Mouse (Mus musculus) kidney, postnatal 4 days (tissue): ENCODE measurements around the gene Olfr1424.
"Not testable (repeated sequence)": the region's sequence is repeated elsewhere in the genome, so short reads cannot be mapped to it uniquely, and the experiment has no call there.

Source experiments
- DNase-seq, 2 experiments: peaks; one replicate each; pipeline ENCODE4 v3.0.0; 2021; ENCODE audit warnings: mixed read lengths in 2 of 2

Olfr1424 gene

GRCm38 (mm10) chr19:12062582-12062981 is at the start of gene Olfr1424:
TSS of gene Olfr1424 (minus strand) at chr19:12062682.
- not testable (repeated sequence) for DNase-seq

- no peak for DNase-seq
These were observed 42.1 kb upstream of the Olfr1424 start for GRCm38 (mm10) chr19:12104541-12104940.

DNA sequence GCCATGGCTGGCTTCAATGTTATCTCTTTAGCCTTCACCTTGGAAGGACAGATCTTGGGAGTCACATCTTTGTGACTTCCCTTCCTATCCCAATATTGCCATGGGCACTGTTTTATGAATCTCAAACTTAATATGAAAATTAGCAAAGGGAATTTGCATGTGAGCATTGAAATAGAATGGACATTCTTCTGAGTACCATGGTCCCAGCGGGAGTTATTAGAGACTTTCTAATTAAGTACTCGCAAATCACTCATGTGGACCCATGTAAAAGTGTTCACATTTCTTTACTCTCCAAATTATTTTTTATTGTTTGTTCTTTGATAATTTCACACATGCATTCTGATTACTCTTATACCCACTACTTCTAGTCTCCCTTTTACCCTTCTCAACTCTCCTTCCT is 40.8 kb upstream of the Olfr1424 start, which contains the start of gene Olfr1427:
TSS of gene Olfr1427 (minus strand) at position 101 of the 400 bp plus-strand sequence.
- DNase-seq: no peak

- no peak for DNase-seq
These were observed 29.4 kb upstream of the Olfr1424 start, which contains the start of gene Olfr1426 for GRCm38 (mm10) chr19:12091913-12092312. TSS of gene Olfr1426 (minus strand) at chr19:12092013.

- not testable (repeated sequence) for DNase-seq
These were observed 15.1 kb upstream of the Olfr1424 start, which contains the start of gene Olfr1425 for GRCm38 (mm10) chr19:12077631-12078030. TSS of gene Olfr1425 (minus strand) at chr19:12077731.

GRCm38 (mm10) chr19:12069546-12069945 is 7.1 kb upstream of the Olfr1424 start:
- DNase-seq: not testable (repeated sequence)

DNA sequence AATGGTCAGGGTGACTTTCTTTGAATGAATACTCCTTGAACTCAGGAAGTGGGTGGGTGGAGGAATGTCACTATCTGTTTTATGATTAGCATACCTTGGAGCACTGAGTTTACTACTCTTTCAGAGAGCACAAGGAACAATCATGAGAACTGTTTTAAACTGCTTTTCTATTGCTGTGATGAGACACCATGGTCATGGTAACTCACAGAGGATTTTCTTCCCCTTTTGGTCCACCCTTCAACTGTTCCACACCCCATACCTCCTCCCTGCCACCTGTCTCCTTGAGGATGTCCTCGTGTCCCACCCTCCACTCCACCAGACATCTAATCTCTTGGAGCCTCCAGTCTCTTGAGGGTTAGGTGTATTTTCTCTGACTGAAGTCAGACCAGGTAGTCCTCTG is 5.3 kb upstream of the Olfr1424 start:
- DNase-seq: not testable (repeated sequence)

GRCm38 (mm10) chr19:12043163-12043562 is 19.3 kb downstream of the Olfr1424 start:
- no peak for DNase-seq

- no peak for DNase-seq
These were observed 21.3 kb downstream of the Olfr1424 start, which contains the start of gene Olfr1423 for GRCm38 (mm10) chr19:12041217-12041616. TSS of gene Olfr1423 (minus strand) at chr19:12041317.

DNA sequence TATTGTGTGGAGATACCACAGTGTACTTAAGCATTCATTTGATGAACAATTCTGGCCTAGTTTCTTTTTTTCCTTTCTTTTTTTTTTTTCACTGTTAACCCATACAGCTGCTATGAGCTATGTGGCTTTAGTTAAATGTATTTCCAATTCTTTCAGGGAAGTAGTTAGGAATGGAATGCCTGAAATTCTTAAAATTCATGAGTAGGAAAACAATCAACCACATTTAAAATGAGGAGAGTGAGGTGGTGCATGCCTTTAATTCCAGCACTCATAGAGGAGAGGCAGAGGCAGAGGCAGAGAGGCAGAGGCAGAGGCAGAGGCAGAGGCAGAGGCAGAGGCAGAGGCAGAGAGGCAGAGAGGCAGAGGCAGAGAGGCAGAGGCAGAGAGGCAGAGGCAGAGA is 24.8 kb downstream of the Olfr1424 start:
- no peak for DNase-seq

DNA sequence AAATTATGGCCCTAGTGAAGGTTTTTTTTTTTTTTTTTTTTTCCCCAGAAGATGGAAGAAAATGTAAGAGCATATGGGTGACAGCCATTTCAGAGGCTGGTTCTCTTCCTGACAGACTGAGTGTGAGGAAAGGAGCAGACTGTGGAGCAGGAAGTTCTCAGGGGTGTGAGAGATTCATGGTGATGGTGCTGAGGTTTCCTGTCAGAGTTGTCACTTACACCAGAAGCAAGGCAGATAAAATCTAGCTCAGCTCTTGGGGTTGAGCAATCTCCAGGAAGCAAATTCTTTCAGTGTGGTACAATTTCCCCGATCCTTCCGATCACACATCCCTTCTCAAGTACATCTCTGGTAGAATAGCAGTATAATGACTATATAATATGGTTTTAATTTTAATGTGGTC is 35.9 kb downstream of the Olfr1424 start:
- no peak for DNase-seq

DNA sequence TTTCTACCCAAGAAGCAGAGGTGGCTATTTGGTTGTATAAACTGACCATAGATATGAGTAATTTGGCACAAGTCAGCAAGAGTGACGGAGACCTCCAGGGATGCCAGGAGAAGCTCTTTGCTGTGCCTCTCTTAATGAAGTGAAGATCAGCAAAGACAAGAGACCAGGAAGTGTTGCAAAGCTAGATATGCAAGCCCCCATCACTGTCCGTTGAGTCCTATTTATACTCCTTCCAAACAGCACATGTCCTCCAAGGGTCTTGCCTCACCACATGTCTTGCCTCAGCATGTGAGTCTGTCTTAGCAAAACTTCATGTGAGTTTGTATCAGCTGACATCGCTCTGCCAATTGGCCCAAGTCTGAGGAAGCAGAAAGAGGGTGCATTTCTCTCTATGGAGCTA is 37.1 kb downstream of the Olfr1424 start:
- DNase-seq: no peak

DNA sequence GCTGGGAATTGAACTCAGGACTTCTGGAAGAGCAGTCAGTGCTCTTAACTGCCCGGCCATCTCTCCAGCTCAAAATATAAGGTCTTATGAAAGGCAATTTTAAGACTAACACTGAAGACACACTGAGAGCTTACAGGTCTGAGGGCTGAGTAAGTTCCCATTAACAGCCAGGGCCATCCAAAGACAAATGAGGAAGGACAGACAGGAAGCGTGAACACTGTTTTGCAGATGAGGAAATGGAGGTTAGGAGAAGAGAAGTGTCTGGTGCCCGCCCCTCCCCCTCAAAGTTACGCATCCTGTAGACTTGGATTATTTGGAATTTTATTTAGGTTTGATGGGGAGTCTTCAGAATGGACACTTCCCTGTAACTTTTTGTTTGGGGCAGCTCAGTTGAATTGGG is 38.3 kb downstream of the Olfr1424 start:
- DNase-seq: no peak

GRCm38 (mm10) chr19:12016192-12016591 is 46.3 kb downstream of the Olfr1424 start:
- DNase-seq: no peak

- no peak for DNase-seq
These were observed 46.8 kb downstream of the Olfr1424 start for GRCm38 (mm10) chr19:12015708-12016107.

DNA sequence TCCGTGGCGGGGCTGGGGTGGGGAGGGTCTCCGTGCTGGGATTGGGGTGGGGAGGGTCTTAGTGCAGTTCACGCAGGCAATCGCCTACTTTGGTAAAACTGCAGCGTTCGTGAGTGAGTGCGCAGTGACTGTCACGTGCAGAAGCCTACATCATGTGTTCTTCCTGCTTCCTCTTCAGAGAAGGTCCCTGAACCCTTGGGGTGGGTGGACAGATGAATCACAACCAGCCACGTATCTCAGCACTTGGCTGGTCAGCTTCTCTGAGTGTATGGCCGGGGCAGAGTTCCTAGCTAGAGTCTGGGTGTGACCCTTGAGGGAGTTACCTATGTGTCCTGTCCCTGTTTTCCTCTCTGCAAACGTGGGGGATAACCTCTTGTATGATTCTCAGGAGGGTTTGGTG is 49.3 kb downstream of the Olfr1424 start:
- peak; percentile 52 to 68 for DNase-seq

- DNase-seq: no peak
These were observed 49.9 kb downstream of the Olfr1424 start for GRCm38 (mm10) chr19:12012615-12013014.

- DNase-seq: peak; percentile 92 to 95
These were observed 50.6 kb downstream of the Olfr1424 start for GRCm38 (mm10) chr19:12011560-12012556.

GRCm38 (mm10) chr19:12010916-12011559 is 51.4 kb downstream of the Olfr1424 start:
- DNase-seq: peak; percentile 77 to 83

DNA sequence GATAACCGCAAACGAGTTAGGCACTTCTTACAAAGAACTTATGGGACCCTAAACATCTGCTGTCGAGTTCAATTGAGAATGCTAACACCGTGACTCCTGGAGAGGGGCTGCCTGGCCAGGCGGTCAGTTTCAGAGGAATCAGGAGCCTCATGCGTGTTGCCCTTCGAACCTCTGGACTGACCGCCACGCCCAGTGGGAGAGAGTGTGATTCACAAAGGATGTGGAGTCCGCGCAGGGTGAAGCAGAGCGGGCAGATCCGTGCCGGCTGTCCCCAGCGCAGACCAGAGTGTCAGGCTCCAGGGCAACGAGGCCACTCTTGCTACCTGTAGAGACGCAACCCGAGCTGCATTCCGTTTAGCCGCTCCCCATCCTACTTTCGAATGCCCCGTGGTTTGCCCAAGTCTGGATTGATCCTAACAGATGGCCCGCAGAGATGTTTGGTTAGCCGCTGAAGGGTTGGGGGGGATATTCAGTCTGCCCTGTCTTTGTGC is 52.2 kb downstream of the Olfr1424 start:
- DNase-seq: peak; percentile 80 to 89

DNA sequence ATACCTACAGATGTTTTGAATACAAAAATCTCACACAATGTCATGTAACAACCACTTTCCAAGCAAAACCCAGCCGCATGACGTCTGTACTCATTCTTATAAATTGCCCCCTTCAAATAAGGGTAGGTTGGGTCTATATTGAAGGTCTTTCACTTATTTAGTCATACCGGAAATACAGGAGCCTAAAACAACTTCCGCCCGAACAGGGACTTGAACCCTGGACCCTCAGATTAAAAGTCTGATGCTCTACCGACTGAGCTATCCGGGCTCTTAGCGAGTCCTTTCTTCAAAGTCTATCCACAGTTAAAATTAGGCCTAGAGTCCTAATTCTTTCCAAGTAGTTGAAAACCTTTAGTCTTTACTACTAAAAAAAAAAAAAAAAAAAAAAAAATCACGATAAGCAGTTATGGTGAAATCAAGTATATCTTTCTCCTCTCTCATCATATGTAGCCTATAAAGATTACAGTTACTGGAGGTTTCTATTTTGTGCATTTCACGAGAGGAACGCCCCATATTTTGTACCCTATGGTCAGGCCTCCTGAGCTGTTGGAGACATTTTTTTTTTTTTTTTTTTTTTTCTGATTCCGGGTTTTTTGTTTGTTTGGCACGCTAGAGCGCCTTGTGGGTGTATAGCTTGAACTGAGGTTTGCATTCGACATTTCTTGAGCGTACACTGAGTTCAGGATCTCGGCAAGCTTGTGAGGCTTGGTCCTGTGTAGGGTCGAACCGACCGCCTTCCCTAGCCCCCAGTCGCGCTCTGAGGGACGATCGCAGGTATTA is 52.8 kb downstream of the Olfr1424 start:
- DNase-seq: peak; percentile 68 to 78
